Mouse (Mus musculus): Measurements from ENCODE around the gene Dnm3. TPM values are rescaled to one million over a fixed set of nuclear protein-coding genes. Genes with fewer than 3 reads are reported as not detected.

The Dnm3 gene
- polyA plus RNA-seq, 1 experiment from 2014 or later: 21.1 TPM

GRCm38 (mm10) chr1:162040490-162041274 lies 437.2 kb downstream of the Dnm3 start:
- ATAC-seq (ENCODE audit: insufficient number of reproducible peaks, insufficient read depth, low FRiP score, low TSS enrichment): no peak
- Histone ChIP-seq H3K4me1 (peaks cover 63% of the 10 kb centered on the region), H3K36me3 (no peaks in the 10 kb centered on the region), H3K4me2 (replicated peaks) (no peak overlapping the region), H3K9ac (no peak overlapping the region), H3K9me3 (no peaks in the 10 kb centered on the region), H3K4me3 (no peak overlapping the region), H3K27ac (peak overlapping the region; percentile 90), H3K27me3 (no peaks in the 10 kb centered on the region)
- WGBS: 90% methylated on average over 6 of the region's 6 CpGs

- Histone ChIP-seq H3K9ac (no peak overlapping the region), H3K4me3 (no peak overlapping the region), H3K36me3 (no peaks in the 10 kb centered on the region), H3K4me1 (peaks cover 61% of the 10 kb centered on the region), H3K4me2 (replicated peaks) (no peak overlapping the region), H3K9me3 (no peaks in the 10 kb centered on the region), H3K27ac (peak overlapping the region; percentile 90), H3K27me3 (no peaks in the 10 kb centered on the region)
- no peak for ATAC-seq (ENCODE audit: insufficient number of reproducible peaks, insufficient read depth, low FRiP score, low TSS enrichment)
- 63% methylated on average over 7 of the region's 7 CpGs for WGBS
These were observed 438.0 kb downstream of the Dnm3 start for GRCm38 (mm10) chr1:162039808-162040207.

GRCm38 (mm10) chr1:162039011-162039595 lies 438.7 kb downstream of the Dnm3 start:
- ATAC-seq (ENCODE audit: insufficient number of reproducible peaks, insufficient read depth, low FRiP score, low TSS enrichment): no peak
- WGBS: 61% methylated on average over 9 of the region's 9 CpGs
- H3K4me2 ChIP-seq (replicated peaks): no peak overlapping the region
- peaks cover 54% of the 10 kb centered on the region for H3K4me1 ChIP-seq
- no peaks in the 10 kb centered on the region for H3K27me3 ChIP-seq
- no peak overlapping the region for H3K4me3 ChIP-seq
- no peaks in the 10 kb centered on the region for H3K9me3 ChIP-seq
- H3K9ac ChIP-seq: no peak overlapping the region
- no peaks in the 10 kb centered on the region for H3K36me3 ChIP-seq
- H3K27ac ChIP-seq: peak overlapping the region; percentile 90

GRCm38 (mm10) chr1:162038431-162038830 lies 439.4 kb downstream of the Dnm3 start:
- 73% methylated on average over 5 of the region's 5 CpGs for WGBS
- Histone ChIP-seq H3K27me3 (no peaks in the 10 kb centered on the region), H3K4me2 (replicated peaks) (no peak overlapping the region), H3K36me3 (no peaks in the 10 kb centered on the region), H3K27ac (peak overlapping the region; percentile 90), H3K4me3 (no peak overlapping the region), H3K4me1 (peaks cover 47% of the 10 kb centered on the region), H3K9me3 (no peaks in the 10 kb centered on the region), H3K9ac (no peak overlapping the region)
- no peak for ATAC-seq (ENCODE audit: insufficient number of reproducible peaks, insufficient read depth, low FRiP score, low TSS enrichment)

GRCm38 (mm10) chr1:162037968-162038421 lies 439.8 kb downstream of the Dnm3 start:
- ATAC-seq (ENCODE audit: insufficient number of reproducible peaks, insufficient read depth, low FRiP score, low TSS enrichment): peak; percentile 57
- Histone ChIP-seq H3K4me1 (peaks cover 42% of the 10 kb centered on the region), H3K9me3 (no peaks in the 10 kb centered on the region), H3K4me2 (replicated peaks) (no peak overlapping the region), H3K9ac (no peak overlapping the region), H3K36me3 (no peaks in the 10 kb centered on the region), H3K27me3 (no peaks in the 10 kb centered on the region), H3K27ac (peak overlapping the region; percentile 90), H3K4me3 (no peak overlapping the region)
- 59% methylated on average over 10 of the region's 10 CpGs for WGBS

GRCm38 (mm10) chr1:162037185-162037765 lies 440.6 kb downstream of the Dnm3 start:
- Histone ChIP-seq H3K4me1 (peaks cover 36% of the 10 kb centered on the region), H3K4me2 (replicated peaks) (no peak overlapping the region), H3K4me3 (no peak overlapping the region), H3K27ac (peak overlapping the region; percentile 90), H3K9ac (no peak overlapping the region), H3K9me3 (no peaks in the 10 kb centered on the region), H3K36me3 (no peaks in the 10 kb centered on the region), H3K27me3 (no peaks in the 10 kb centered on the region)
- WGBS: 43% methylated on average over 6 of the region's 6 CpGs
- ATAC-seq (ENCODE audit: insufficient number of reproducible peaks, insufficient read depth, low FRiP score, low TSS enrichment): no peak

GRCm38 (mm10) chr1:162036461-162036835 lies 441.4 kb downstream of the Dnm3 start:
- H3K9ac ChIP-seq: no peak overlapping the region
- no peaks in the 10 kb centered on the region for H3K27me3 ChIP-seq
- WGBS: 17% methylated on average over 5 of the region's 5 CpGs
- no peaks in the 10 kb centered on the region for H3K36me3 ChIP-seq
- no peak for ATAC-seq (ENCODE audit: insufficient number of reproducible peaks, insufficient read depth, low FRiP score, low TSS enrichment)
- H3K9me3 ChIP-seq: no peaks in the 10 kb centered on the region
- peak overlapping the region; percentile 91 for H3K27ac ChIP-seq
- peaks cover 36% of the 10 kb centered on the region for H3K4me1 ChIP-seq
- no peak overlapping the region for H3K4me2 ChIP-seq (replicated peaks)
- no peak overlapping the region for H3K4me3 ChIP-seq

- H3K9me3 ChIP-seq: no peaks in the 10 kb centered on the region
- ATAC-seq (ENCODE audit: insufficient number of reproducible peaks, insufficient read depth, low FRiP score, low TSS enrichment): no peak
- no peaks in the 10 kb centered on the region for H3K36me3 ChIP-seq
- H3K27me3 ChIP-seq: no peaks in the 10 kb centered on the region
- H3K4me3 ChIP-seq: no peak overlapping the region
- H3K4me2 ChIP-seq (replicated peaks): no peak overlapping the region
- peaks cover 36% of the 10 kb centered on the region for H3K4me1 ChIP-seq
- 64% methylated on average over 6 of the region's 6 CpGs for WGBS
- peak overlapping the region; percentile 91 for H3K27ac ChIP-seq
- no peak overlapping the region for H3K9ac ChIP-seq
These were observed 441.9 kb downstream of the Dnm3 start for GRCm38 (mm10) chr1:162035800-162036460.

GRCm38 (mm10) chr1:162023681-162024270 lies 454.1 kb downstream of the Dnm3 start:
- no peak for ATAC-seq (ENCODE audit: insufficient number of reproducible peaks, insufficient read depth, low FRiP score, low TSS enrichment)
- Histone ChIP-seq H3K4me1 (peaks cover 49% of the 10 kb centered on the region), H3K27ac (peak overlapping the region; percentile 98), H3K9me3 (no peaks in the 10 kb centered on the region), H3K36me3 (no peaks in the 10 kb centered on the region), H3K4me2 (replicated peaks) (peak overlapping the region; percentile 13; the same call in 1 of the 2 replicates), H3K4me3 (no peak overlapping the region), H3K27me3 (no peaks in the 10 kb centered on the region), H3K9ac (peak overlapping the region; percentile 15; the same call in 1 of the 2 replicates)
- WGBS: 25% methylated on average over 8 of the region's 8 CpGs

GRCm38 (mm10) chr1:162020766-162021165 lies 457.1 kb downstream of the Dnm3 start:
- H3K4me2 ChIP-seq (replicated peaks): no peak overlapping the region
- peaks cover 70% of the 10 kb centered on the region for H3K4me1 ChIP-seq
- H3K9ac ChIP-seq: no peak overlapping the region
- no peaks in the 10 kb centered on the region for H3K9me3 ChIP-seq
- 21% methylated on average over 4 of the region's 4 CpGs for WGBS
- peak overlapping the region; percentile 98 for H3K27ac ChIP-seq
- H3K27me3 ChIP-seq: no peaks in the 10 kb centered on the region
- no peaks in the 10 kb centered on the region for H3K36me3 ChIP-seq
- H3K4me3 ChIP-seq: no peak overlapping the region
- ATAC-seq (ENCODE audit: insufficient number of reproducible peaks, insufficient read depth, low FRiP score, low TSS enrichment): 0 out of 2 replicates have a peak, but pooled peaks have one; percentile 35

- Histone ChIP-seq H3K36me3 (no peaks in the 10 kb centered on the region), H3K27me3 (no peaks in the 10 kb centered on the region), H3K9me3 (no peaks in the 10 kb centered on the region), H3K27ac (peak overlapping the region; percentile 98), H3K9ac (no peak overlapping the region), H3K4me2 (replicated peaks) (no peak overlapping the region), H3K4me1 (peaks cover 74% of the 10 kb centered on the region), H3K4me3 (no peak overlapping the region)
- WGBS: 26% methylated on average over 7 of the region's 7 CpGs
- peak; percentile 68; the same call in 1 of the 2 replicates for ATAC-seq (ENCODE audit: insufficient number of reproducible peaks, insufficient read depth, low FRiP score, low TSS enrichment)
These were observed 457.5 kb downstream of the Dnm3 start for GRCm38 (mm10) chr1:162020303-162020731.

Data from embryonic facial prominence, embryonic 12.5 days (tissue).